Mouse (Mus musculus) CD4-positive, CD25-positive, alpha-beta regulatory T cell (primary cell): ENCODE measurements around the gene Tff1. TPM values are rescaled to one million over a fixed set of nuclear protein-coding genes. Genes with fewer than 3 reads are reported as not detected.

Experiments
- polyA plus RNA-seq: library from polyadenylated mRNA; unstranded; fragments of 100-300 nt; shearing (Covaris generic); gene quantifications from one replicate; pipeline ENCODE4 v1.2.1, GENCODE M21; 2017

The Tff1 gene
- not detected for polyA plus RNA-seq

GRCm38 (mm10) chr17:31165127-31165526, at the start of gene Tff1:
Tff1 (minus strand) TSS chr17:31165277.

GRCm38 (mm10) chr17:31207771-31208334, 42.8 kb upstream of the Tff1 start, which contains the start of gene Ubash3a:
Ubash3a (plus strand) TSS chr17:31207873.

GRCm38 (mm10) chr17:31198877-31199276, 33.8 kb upstream of the Tff1 start, which contains the start of gene Tmprss3:
Tmprss3 (minus strand) TSS chr17:31198977.

DNA sequence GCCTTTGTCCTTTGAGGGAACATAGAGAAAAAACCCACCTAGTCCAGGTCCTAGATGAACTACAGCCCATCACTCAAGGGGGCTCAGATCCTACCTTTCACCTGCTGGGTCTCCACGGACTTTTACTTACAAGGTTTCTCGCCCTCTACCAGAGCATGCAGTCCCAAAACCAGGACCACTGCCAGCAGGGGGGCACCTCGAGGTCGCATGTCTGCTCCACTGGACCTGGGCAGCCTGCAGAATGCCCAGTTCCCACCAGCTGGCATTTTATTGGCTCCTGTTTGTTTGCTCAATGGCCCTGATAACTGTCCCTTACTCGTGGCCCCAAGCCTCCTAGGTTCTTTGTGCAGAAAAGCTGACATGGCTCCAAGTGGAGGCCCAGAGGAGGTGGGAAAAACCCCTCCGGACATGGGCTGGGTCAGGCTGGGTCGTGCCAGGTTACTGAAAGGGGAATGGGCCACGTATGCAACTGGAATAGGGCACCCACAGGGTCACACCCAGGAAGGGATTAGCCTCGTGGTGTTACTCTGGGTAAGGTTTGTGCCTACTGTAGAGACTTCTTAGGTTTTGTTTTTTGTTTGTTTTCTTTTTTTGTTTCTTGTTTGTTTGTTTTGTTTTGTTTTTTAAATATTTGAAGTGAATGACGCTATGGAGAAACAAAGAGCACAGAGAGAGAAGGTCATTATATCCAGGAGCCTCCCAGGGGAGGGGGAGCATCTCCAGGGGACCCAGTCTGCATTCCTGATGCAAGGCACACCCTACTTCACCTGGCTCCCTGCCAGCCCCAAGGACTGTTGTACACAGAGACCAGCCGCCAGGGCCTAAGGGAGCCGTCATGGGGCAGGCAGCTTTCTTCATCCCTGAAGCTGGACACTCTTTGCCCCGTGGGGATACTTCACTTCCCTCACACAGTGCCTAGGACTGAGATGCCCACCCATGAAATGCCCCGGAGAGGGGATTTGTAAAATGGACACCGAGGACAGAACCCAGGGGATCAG, 20.7 kb downstream of the Tff1 start, which contains the start of gene Tff2:
TSS of gene Tff2 (minus strand) at position 243 of the 998 bp plus-strand sequence.

DNA sequence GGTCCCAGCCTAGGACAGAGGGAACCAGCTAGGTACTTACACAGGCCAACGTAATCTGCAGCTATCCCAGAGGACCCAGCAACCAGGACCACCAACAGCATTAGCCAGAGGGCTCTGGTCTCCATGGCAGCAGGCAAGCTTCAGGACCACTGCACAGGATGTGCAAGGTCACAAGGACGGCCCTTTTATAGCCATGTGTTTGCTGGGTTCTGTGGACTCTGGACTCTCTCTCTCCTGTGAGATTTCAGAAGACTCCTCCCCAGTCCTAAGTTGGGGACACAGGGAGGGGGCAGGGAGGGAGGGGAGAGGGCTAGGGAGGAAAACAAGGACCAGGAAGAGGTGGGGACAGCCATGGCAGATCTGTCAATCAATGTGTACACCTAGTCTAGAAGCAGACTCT, 35.6 kb downstream of the Tff1 start, which contains the start of gene Tff3:
TSS of gene Tff3 (minus strand) at position 195 of the 400 bp plus-strand sequence.

Other genes with a start within 250 kb of the Tff1 start
- not detected for gene Umodl1, start 210.6 kb downstream of the Tff1 start, polyA plus RNA-seq
- 39.7 TPM for gene Abcg1, start 107.6 kb downstream of the Tff1 start, polyA plus RNA-seq
- not detected for gene Tff3, start 35.6 kb downstream of the Tff1 start, polyA plus RNA-seq
- not detected for gene Tff2, start 21.0 kb downstream of the Tff1 start, polyA plus RNA-seq
- gene Tmprss3, start 33.7 kb upstream of the Tff1 start, polyA plus RNA-seq = 1.2 TPM
- gene Ubash3a, start 42.6 kb upstream of the Tff1 start, polyA plus RNA-seq = 239 TPM
- gene Rsph1, start 112.1 kb upstream of the Tff1 start, polyA plus RNA-seq = 1.3 TPM
- gene Slc37a1, start 121.5 kb upstream of the Tff1 start, polyA plus RNA-seq = 48.8 TPM
- not detected for gene Pde9a, start 220.9 kb upstream of the Tff1 start, polyA plus RNA-seq